Mouse (Mus musculus) cerebellum, adult 8-10 months (tissue): ENCODE data around the gene Psme2b.
"Not testable (repeated sequence)": the region's sequence is repeated elsewhere in the genome, so short reads cannot be mapped to it uniquely, and the experiment has no call there.

Experiments
- DNase-seq: peaks from one replicate; pipeline ENCODE4 v3.0.0; 2022

Psme2b gene

DNA sequence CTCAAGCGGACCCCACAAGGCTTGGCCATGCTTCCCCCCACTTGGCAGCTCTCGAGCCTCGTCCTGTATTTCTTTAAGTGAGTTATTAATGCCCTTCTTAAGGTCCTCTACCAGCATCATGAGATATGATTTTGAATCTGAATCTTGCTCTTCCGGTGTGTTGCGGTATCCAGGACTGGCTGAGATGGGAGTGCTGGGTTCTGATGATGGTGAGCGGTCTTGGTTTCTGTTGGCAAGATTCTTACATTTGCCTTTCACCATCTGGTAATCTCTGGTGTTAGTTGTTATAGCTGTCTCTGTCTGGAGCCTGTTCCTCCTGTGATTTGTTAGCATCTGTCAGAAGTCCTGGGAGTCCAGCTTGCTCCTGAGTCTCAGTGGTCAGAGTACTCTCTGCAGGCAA is at the start of gene Psme2b:
Gene Psme2b, minus strand, starts transcription at position 101 of the 400 bp plus-strand sequence.
- DNase-seq: not testable (repeated sequence)

DNA sequence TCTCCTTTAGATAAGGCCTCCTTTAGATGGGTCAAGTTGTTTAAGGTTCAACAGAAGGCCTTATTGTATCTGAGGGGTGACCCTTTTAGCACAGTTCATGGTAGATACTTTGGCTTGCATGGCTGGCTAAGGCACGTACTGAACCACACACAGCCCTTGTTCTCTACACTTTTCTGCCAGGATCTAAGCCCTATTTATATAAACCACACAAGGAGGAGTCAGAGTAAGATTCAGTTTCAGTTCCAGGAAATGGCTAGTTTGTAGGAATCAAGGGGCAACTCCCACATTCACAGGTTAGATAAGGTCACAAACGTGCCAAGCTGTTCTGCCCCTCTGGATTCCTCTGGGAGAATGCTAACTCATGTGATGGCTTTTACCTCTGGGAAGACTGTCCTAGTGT is 48.0 kb upstream of the Psme2b start, which contains the start of gene Tgtp1:
Gene Tgtp1, minus strand, starts transcription at position 155 of the 400 bp plus-strand sequence.
- not testable (repeated sequence) for DNase-seq

DNA sequence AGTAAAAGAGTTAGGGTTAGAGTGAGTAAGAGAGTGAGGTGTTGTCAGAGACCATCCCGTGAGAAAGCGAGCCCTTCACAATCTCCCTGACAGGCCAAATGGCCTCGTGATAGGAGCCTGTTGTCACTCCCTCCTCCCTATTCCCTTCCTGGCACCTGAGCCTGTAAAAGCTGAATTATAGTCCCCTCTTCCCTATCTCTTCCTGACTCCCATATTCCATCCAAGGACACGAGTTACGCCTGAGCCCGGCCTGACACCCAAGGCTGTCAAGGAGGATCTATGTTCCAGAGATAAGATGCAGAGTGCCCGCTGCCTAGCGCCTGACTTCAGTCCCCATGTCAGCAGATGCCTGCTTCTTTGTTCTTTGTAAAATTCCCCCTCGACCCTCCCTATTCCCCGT is 47.3 kb upstream of the Psme2b start:
- not testable (repeated sequence) for DNase-seq

DNA sequence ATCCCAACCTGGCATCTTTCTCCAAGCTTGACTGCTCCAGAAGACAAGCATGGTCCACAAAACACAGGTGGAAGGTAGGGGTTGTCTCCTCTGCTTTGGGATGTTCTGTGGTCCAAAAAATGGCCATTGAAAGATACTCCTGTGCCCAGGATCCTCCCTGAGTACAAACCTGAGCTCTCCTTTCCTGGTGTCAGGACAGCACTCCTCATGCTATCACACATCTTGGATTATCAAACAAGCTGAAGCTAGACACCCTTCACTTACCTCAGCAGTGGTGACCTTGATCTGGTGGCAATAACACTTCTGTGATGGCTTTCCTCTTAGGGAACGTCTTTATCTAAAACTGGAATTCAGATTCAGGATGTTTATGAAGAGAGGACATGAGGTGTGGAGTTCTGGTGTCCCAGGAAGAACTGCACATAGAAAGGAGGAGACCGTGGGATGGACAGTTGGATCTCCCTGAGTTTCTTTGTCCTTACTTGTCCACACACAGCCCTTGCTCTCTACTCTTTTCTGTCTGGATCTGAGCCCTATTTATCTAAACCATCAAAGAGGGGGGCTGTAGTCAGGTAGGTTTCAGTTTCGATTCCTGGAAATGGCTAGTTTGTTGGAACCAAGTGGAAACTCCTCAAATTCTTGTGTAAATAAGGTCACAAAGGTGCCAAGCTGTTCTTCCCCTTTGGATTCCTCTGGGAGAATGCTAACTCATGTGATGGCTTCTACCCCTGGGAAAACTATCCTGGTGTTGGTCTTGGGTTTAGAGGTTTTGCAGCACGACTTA is 45.9 kb upstream of the Psme2b start, which contains the start of gene Gm12185:
Gene Gm12185, minus strand, starts transcription at position 487 of the 781 bp plus-strand sequence.
- DNase-seq: not testable (repeated sequence)

DNA sequence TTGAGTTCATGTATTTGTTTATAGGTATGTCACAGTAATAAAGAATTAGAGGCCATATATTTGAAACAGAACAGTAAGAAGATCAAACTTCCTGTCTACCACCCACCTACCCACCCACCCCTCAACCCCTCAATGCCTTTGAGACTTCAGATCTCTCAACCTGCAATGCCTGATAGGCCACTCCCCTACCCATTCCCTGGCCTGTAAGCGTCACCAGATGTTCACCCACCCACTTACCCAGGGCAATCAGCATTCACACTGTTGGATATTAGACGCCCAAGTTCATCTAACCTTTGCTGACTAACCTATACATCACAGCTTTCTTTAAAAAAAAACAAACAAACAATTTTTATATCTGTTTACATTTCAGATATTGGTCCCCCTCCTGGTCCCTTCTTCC is 44.0 kb upstream of the Psme2b start:
- DNase-seq: not testable (repeated sequence)

DNA sequence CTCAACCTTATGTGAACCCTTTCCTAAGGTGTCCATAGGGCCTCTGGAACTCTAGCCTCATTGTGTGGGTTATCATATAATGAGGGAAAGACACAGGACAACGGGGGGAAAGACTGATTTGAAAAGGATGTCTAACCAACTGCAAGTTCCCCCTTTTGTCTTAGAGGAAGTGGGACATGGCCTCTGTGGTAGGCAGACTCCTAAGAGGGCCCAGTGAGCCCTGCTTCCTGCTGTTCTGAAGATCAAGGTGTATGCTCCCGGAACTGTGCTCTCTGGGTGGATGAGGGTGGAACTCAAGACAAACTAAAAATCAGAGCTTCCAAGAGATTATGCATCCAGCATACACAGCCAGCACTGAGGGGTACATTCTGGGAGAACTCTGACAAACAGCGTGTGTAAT is 42.2 kb upstream of the Psme2b start:
- DNase-seq: not testable (repeated sequence)

DNA sequence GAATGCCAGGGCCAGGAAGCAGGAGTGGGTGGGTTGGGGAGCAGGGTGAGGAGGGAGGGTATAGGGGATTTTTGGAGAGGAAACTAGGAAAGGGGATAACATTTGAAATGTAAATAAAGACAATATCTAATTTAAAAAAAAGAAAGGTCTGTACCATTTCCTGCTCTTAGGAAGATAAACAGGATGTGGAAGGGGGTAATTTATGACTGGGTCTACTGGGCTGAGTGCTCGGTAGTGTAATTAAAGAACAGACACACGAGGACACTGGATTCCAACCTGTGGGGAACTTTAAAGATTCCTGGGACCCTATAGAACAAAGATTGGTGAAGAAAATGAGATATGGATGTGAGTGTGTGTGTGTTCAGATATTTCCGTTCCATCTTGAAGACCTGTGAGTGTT is 36.9 kb upstream of the Psme2b start:
- not testable (repeated sequence) for DNase-seq

DNA sequence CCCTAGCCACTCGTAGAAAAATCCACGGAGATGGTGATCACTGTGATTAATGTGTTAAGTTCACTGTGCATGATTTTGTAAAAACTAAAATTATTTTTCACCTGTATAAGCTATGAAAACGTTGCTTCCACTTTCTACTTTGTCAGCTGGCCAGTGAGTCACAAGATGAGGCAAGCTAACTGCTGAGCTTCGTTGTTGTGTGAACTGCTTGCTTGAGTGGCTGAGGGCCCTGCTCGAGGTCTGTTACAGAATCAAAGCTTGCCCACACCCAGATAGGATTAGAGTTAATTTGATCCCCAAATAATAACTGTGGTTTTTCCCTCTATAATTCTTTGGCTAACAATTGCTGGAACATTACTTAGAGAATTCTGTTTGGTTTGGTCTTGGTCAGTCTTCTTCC is 34.1 kb upstream of the Psme2b start:
- not testable (repeated sequence) for DNase-seq

DNA sequence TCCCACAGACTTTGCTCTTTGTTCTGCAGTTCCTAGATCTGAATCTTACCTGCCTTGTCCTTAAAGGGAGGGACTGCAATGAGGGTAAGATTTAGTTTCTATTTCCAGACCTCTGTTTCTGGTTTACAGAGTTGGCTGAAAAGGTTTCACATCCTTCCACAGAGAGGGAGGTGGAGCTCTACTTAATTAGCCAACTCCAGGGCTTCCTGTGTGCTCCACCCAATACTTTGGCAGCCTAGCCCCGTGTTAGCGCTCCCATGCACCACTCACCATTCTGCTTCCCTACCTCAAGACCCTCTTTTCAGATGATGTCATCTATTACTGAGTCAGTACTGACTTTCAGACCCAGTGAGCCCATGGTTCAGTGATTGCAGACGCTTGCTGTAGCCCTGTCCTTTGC is 33.3 kb upstream of the Psme2b start, which contains the start of gene 9930111J21Rik1:
Gene 9930111J21Rik1, minus strand, starts transcription at position 148 of the 400 bp plus-strand sequence.
- DNase-seq: not testable (repeated sequence)

DNA sequence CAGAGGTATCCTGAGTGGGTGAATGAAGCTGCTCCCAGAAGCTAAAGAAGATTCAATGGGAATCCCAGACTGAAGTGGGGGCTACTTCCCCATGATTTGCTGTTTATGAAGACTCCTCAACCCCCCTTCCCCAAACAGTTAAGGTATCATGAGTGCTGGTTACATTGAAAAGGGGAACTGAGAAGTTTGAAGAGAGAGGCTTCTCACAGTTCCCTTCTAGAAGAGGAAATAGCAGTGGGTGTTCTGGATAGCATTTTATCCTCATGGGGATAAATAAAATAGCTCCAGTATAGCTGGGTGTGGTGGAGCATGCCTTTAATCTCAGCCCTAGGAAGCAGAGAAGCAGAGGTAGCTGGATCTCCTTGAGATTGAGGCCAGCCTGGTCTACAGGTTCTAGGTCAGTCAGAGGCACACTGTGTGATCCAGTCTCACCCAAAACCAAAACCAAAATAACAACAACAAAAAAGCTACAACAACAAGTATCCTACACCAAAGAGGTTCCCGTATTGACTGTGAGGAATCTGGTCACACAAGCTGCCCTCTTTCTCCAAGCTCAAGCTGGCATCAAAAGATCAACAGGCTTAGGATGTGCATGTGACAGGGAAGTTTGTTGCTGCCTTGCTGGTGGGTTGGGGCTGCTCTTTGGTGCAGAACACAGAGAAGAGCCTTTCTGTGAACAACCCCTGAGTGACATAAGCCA is 32.4 kb upstream of the Psme2b start, which contains the start of gene Olfr56:
Gene Olfr56, plus strand, starts transcription at position 650 of the 700 bp plus-strand sequence.
- not testable (repeated sequence) for DNase-seq

DNA sequence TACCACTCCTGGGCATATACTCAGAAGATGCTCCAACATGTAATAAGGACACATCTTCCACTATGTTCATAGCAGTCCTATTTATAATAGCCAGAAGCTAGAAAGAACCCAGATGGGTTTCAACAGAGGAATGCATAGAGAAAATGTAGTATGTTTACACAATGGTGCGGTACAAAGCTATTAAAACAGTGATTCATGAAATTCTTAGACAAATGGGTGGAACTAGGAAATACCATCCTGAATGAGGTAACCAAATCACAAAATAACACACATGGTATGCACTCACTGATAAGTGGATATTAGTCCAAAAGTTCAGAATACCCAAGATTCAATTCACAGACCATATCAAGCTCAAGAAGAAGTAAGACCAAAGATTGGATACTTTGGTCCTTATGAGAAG is 28.7 kb upstream of the Psme2b start:
- not testable (repeated sequence) for DNase-seq

DNA sequence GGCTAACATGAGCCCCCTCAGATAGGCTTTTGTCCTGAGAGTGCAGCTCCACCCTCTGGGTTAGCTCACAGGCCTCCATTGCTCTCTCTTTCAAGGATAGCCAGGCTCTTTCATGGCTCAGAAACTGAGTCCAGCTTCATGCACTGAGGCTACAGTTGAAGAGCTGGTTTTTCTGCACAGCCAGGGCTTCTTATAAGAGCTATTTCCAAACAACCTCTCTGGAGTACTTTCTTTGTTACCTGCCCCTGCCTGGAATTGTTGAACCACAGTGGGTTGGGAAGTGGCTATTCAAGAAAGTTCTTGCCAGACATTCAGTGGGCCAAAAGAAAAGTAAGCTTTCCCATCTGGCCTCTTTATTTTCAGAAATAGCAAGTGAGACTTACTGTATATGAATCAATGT is 6.7 kb downstream of the Psme2b start:
- DNase-seq: not testable (repeated sequence)

DNA sequence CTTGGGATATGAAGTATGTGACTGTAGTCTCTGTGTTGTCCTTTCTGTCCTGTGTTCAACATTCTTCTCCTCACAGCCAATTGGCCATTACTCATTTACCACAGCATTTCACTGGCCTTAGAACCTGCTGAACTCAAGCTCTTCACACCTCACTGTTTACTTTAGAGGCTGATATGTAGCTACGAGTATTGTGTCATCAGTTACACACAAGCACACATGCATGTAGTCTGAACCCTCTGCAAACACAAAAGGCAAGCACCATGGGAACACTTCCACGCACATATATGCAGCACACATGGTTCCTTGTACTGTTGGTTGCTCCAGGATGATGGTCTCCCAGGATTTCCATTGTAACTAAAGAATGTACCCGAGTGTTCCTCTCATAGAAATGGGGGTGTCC is 10.7 kb downstream of the Psme2b start:
- DNase-seq: not testable (repeated sequence)

DNA sequence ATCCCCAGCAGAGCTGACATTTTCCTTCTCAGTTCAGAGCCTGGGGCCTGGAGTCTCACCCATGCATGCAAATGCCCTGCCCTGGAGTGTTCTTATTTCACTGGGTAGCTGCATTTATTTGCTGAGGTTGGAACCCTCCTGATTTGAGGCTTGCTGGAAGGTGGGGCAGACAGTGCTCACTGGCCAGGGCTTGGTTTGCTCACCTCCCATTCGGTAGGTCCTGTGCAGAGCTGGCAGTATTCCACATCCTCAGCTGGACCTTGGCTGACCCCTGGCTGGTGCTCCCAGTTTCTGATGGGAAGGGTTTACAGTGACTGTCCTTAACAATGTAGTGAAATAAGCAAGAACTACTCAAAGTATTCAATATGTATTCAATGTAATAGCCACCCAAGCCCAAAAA is 12.1 kb downstream of the Psme2b start:
- DNase-seq: not testable (repeated sequence)

DNA sequence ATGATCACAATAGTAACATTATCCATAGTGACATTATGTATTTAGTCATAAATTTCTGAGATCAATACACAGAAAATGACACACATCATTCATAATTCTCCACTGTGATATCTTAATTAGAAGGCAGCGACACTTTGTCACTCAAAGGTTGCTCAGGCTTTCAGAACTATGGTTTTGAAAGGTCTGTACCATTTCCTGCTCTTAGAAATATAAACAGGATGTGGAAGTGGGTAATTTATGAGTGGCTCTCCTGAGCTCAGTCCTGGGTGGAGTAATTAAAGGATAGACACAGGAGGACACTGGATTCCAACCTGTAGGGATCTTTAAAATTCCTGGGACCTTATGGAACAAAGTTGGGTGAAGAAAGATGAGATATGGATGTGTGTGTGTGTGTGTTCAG is 12.6 kb downstream of the Psme2b start:
- not testable (repeated sequence) for DNase-seq

DNA sequence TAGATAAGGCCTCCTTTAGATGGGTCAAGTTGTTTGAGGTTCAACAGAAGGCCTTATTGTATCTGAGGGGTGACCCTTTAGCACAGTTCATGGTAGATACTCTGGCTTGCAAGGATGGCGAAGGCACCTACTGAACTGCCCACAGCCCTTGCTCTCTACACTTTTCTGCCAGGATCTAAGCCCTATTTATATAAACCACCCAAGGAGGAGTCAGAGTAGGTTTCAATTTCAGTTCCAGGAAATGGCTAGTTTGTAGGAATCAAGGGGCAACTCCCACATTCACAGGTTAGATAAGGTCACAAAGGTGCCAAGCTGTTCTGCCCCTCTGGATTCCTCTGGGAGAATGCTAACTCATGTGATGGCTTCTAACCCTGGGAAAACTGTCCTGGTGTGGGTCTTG is 17.9 kb downstream of the Psme2b start:
- not testable (repeated sequence) for DNase-seq

DNA sequence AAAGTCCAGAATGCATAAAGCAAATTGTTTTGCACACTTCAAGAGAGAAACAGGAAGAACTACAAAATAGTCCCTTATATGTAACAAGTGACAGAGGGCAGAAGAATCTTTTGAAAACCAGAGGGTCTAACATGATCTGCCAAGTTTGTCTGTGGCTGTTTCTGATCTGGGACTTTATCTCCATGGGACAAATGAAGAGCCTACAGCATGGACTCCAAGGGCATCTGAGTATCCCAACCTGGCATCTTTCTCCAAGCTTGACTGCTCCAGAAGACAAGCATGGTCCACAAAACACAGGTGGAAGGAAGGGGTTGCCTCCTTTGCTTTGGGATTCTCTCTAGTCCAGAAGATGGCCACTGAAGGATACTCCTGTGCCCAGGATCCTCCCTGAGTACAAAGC is 19.6 kb downstream of the Psme2b start:
- DNase-seq: not testable (repeated sequence)

DNA sequence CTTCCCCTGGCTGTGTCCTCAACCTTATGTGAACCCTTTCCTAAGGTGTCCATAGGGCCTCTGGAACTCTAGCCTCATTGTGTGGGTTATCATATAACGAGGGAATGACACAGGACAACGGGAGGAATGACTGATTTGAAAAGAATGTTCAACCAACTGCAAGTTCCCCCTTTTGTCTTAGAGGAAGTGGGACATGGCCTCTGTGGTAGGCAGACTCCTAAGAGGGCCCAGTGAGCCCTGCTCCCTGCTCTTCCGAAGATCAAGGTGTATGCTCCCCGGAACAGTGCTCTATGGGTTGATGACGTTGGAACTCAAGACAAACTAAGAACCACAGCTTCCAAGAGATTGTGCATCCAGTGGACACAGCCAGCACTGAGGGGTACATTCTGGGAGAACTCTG is 22.2 kb downstream of the Psme2b start:
- not testable (repeated sequence) for DNase-seq

DNA sequence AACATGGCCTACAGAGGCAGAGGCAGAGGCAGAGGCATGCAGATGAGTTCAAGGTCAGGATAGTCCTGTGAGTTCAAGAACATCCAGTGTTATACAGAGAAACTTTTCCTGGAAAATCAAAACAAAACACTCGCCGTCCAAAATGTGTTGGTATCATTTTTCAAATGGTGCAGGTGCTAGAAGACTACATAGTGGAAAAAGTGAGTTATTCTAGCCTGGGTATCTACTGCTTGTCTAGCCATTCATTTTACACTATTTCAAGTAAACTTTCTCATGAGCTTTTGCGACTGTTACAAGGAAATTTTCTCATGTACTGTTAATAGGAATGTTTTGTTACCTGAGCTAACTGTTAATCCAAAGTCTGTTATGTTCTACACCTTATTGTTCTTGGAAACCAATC is 27.6 kb downstream of the Psme2b start:
- no peak for DNase-seq

DNA sequence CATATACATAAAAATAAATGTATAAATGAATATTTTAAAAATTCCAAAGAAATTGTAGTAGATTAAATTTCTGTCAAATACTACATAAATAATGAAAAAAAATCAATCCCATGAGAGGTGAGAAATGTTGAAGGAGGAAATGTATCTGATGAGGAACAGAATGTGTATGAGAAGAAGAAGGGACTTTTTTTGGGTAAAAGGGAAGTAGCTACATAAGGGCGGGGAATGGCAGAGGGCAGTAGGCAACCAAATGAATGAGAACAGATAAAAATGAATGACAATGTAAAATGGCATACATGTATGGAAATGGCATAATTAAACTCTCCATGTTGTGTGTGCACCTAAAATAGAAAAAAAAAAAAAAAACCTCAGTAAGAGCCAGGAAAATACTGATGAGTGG is 32.4 kb downstream of the Psme2b start:
- DNase-seq: no peak

DNA sequence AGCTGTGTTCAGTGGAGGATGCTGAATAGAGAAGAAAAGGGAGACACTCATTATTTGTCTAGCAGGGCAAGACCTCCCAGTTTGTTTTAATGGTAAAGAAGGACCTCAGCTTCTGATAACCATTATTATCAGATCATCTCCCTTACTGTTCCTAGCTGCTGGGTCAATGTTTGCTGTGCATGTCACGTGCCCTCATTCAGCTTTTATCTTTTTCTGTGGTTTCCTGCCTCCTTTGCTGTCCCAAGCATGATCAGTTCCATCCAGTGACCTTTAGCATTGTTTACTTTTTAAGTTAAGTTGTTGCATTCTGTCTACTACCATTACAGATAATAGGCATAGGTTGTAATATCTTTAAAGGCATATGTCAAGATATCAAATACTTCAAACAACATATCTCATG is 37.5 kb downstream of the Psme2b start:
- no peak for DNase-seq

DNA sequence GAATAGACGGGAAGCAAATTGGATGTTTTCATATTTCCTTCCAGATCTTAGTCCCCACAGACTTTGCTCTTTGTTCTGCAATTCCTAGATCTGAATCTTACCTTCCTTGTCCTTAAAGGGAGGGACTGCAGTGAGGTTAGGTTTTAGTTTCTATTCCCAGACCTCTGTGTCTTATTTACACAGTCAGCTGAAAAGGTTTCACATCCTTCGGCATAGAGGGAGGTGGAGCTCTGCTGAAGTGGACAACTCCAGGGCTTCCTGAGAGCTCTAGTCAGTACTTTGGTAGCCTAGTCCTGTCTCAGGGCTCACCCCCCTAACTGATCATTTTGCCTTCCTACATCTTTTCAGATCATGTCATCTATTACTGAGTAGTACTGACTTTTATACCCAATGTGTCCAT is 44.0 kb downstream of the Psme2b start, which contains the start of gene Gm5431:
Gene Gm5431, minus strand, starts transcription at position 194 of the 400 bp plus-strand sequence.
- DNase-seq: no peak

DNA sequence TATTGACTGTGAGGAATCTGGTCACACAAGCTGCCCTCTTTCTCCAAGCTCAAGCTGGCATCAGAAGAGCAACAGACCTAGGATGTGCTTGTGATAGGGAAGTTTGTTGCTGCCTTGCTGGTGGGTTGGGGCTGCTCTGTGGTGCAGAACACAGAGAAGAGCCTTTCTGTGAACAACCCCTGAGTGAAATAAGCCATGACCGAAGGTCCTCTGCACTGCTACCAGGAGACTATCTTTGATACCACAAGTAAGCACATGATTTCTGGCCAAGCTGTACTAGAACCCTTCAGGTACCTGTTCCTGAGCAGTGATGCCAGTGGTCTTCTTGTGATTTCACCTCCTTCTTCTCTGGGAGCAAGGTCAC is 44.4 kb downstream of the Psme2b start:
- not testable (repeated sequence) for DNase-seq
